Mouse (Mus musculus): ENCODE data around the gene Mthfd1l. TPM values are rescaled to one million over a fixed set of nuclear protein-coding genes. Genes with fewer than 3 reads are reported as not detected.

Gene Mthfd1l
- total and polyA plus RNA-seq, 3 experiments, result 53.4 to 237 (median 89.6) TPM

GRCm38 (mm10) chr10:4078979-4079630 lies 106.2 kb downstream of the Mthfd1l start:
- no peak for DNase-seq (ENCODE audit: low spot score)
- no peaks in the 10 kb centered on the region for H3K27me3 ChIP-seq (ENCODE audit: insufficient read depth, low read length)
- no peaks in the 10 kb centered on the region for H3K4me1 ChIP-seq (ENCODE audit: insufficient read depth, low read depth, low read length)
- H3K36me3 ChIP-seq (replicated peaks), result peaks cover 89% of the 10 kb centered on the region
- H3K4me3 ChIP-seq (ENCODE audit: low read depth, low read length), result no peak overlapping the region
- no peak for ATAC-seq (ENCODE audit: extremely low read depth, insufficient number of reproducible peaks, low FRiP score, poor library complexity, severe bottlenecking)
- no peak for TF ChIP-seq GATA1 (IDR thresholded peaks at IDR 0.05; ENCODE audit: borderline replicate concordance, low read length)
- TF ChIP-seq GATA2 (IDR thresholded peaks at IDR 0.05; ENCODE audit: borderline replicate concordance, low read depth, low read length), result no peak
- TF ChIP-seq POLR2AphosphoS5 (IDR thresholded peaks at IDR 0.05; ENCODE audit: insufficient replicate concordance, low read depth, low read length), result no peak
- no peak for TF ChIP-seq CTCF (IDR thresholded peaks at IDR 0.05; ENCODE audit: low read depth, low read length)
- no peak for TF ChIP-seq TAL1 (conservative IDR thresholded peaks at IDR 0.05; ENCODE audit: low read depth, low read length)
- no peaks in the 10 kb centered on the region for H3K9me3 ChIP-seq (replicated peaks)

GRCm38 (mm10) chr10:4079643-4080244 lies 106.8 kb downstream of the Mthfd1l start:
- H3K9me3 ChIP-seq (replicated peaks), result no peaks in the 10 kb centered on the region
- no peaks in the 10 kb centered on the region for H3K4me1 ChIP-seq (ENCODE audit: insufficient read depth, low read depth, low read length)
- H3K4me3 ChIP-seq (ENCODE audit: low read depth, low read length), result no peak overlapping the region
- DNase-seq (ENCODE audit: low spot score), result no peak
- TF ChIP-seq CTCF (IDR thresholded peaks at IDR 0.05; ENCODE audit: low read depth, low read length) (no peak), GATA1 (IDR thresholded peaks at IDR 0.05; ENCODE audit: borderline replicate concordance, low read length) (no peak), POLR2AphosphoS5 (IDR thresholded peaks at IDR 0.05; ENCODE audit: insufficient replicate concordance, low read depth, low read length) (no peak), TAL1 (conservative IDR thresholded peaks at IDR 0.05; ENCODE audit: low read depth, low read length) (no peak), GATA2 (IDR thresholded peaks at IDR 0.05; ENCODE audit: borderline replicate concordance, low read depth, low read length) (no peak)
- ATAC-seq (ENCODE audit: extremely low read depth, insufficient number of reproducible peaks, low FRiP score, poor library complexity, severe bottlenecking), result no peak
- peaks cover 91% of the 10 kb centered on the region for H3K36me3 ChIP-seq (replicated peaks)
- H3K27me3 ChIP-seq (ENCODE audit: insufficient read depth, low read length), result no peaks in the 10 kb centered on the region

GRCm38 (mm10) chr10:4083609-4084008 lies 110.7 kb downstream of the Mthfd1l start:
- no peaks in the 10 kb centered on the region for H3K27me3 ChIP-seq (ENCODE audit: insufficient read depth, low read length)
- no peak for ATAC-seq (ENCODE audit: extremely low read depth, insufficient number of reproducible peaks, low FRiP score, poor library complexity, severe bottlenecking)
- no peaks in the 10 kb centered on the region for H3K4me1 ChIP-seq (ENCODE audit: insufficient read depth, low read depth, low read length)
- TF ChIP-seq GATA2 (IDR thresholded peaks at IDR 0.05; ENCODE audit: borderline replicate concordance, low read depth, low read length) (no peak), POLR2AphosphoS5 (IDR thresholded peaks at IDR 0.05; ENCODE audit: insufficient replicate concordance, low read depth, low read length) (no peak), GATA1 (IDR thresholded peaks at IDR 0.05; ENCODE audit: borderline replicate concordance, low read length) (no peak), TAL1 (conservative IDR thresholded peaks at IDR 0.05; ENCODE audit: low read depth, low read length) (no peak), CTCF (IDR thresholded peaks at IDR 0.05; ENCODE audit: low read depth, low read length) (no peak)
- no peaks in the 10 kb centered on the region for H3K9me3 ChIP-seq (replicated peaks)
- no peak for DNase-seq (ENCODE audit: low spot score)
- H3K36me3 ChIP-seq (replicated peaks), result peaks cover 91% of the 10 kb centered on the region
- no peak overlapping the region for H3K4me3 ChIP-seq (ENCODE audit: low read depth, low read length)

GRCm38 (mm10) chr10:4084907-4085306 lies 112.0 kb downstream of the Mthfd1l start:
- Histone ChIP-seq H3K4me1 (ENCODE audit: insufficient read depth, low read depth, low read length) (no peaks in the 10 kb centered on the region), H3K36me3 (replicated peaks) (peaks cover 91% of the 10 kb centered on the region), H3K9me3 (replicated peaks) (no peaks in the 10 kb centered on the region), H3K27me3 (ENCODE audit: insufficient read depth, low read length) (no peaks in the 10 kb centered on the region), H3K4me3 (ENCODE audit: low read depth, low read length) (no peak overlapping the region)
- no peak for TF ChIP-seq GATA1 (IDR thresholded peaks at IDR 0.05; ENCODE audit: borderline replicate concordance, low read length)
- TF ChIP-seq TAL1 (conservative IDR thresholded peaks at IDR 0.05; ENCODE audit: low read depth, low read length), result no peak
- no peak for TF ChIP-seq GATA2 (IDR thresholded peaks at IDR 0.05; ENCODE audit: borderline replicate concordance, low read depth, low read length)
- TF ChIP-seq POLR2AphosphoS5 (IDR thresholded peaks at IDR 0.05; ENCODE audit: insufficient replicate concordance, low read depth, low read length), result no peak
- no peak for TF ChIP-seq CTCF (IDR thresholded peaks at IDR 0.05; ENCODE audit: low read depth, low read length)
- no peak for DNase-seq (ENCODE audit: low spot score)
- ATAC-seq (ENCODE audit: extremely low read depth, insufficient number of reproducible peaks, low FRiP score, poor library complexity, severe bottlenecking), result no peak

- ATAC-seq (ENCODE audit: extremely low read depth, insufficient number of reproducible peaks, low FRiP score, poor library complexity, severe bottlenecking), result no peak
- no peaks in the 10 kb centered on the region for H3K9me3 ChIP-seq (replicated peaks)
- DNase-seq (ENCODE audit: low spot score), result no peak
- H3K27me3 ChIP-seq (ENCODE audit: insufficient read depth, low read length), result no peaks in the 10 kb centered on the region
- H3K36me3 ChIP-seq (replicated peaks), result peaks cover 91% of the 10 kb centered on the region
- no peak overlapping the region for H3K4me3 ChIP-seq (ENCODE audit: low read depth, low read length)
- no peaks in the 10 kb centered on the region for H3K4me1 ChIP-seq (ENCODE audit: insufficient read depth, low read depth, low read length)
- TF ChIP-seq CTCF (IDR thresholded peaks at IDR 0.05; ENCODE audit: low read depth, low read length) (no peak), POLR2AphosphoS5 (IDR thresholded peaks at IDR 0.05; ENCODE audit: insufficient replicate concordance, low read depth, low read length) (no peak), GATA2 (IDR thresholded peaks at IDR 0.05; ENCODE audit: borderline replicate concordance, low read depth, low read length) (no peak), TAL1 (conservative IDR thresholded peaks at IDR 0.05; ENCODE audit: low read depth, low read length) (no peak), GATA1 (IDR thresholded peaks at IDR 0.05; ENCODE audit: borderline replicate concordance, low read length) (no peak)
Observed at GRCm38 (mm10) chr10:4085363-4086141, 112.6 kb downstream of the Mthfd1l start.

- no peaks in the 10 kb centered on the region for H3K4me1 ChIP-seq (ENCODE audit: insufficient read depth, low read depth, low read length)
- H3K36me3 ChIP-seq (replicated peaks), result peaks cover 95% of the 10 kb centered on the region
- H3K27me3 ChIP-seq (ENCODE audit: insufficient read depth, low read length), result no peaks in the 10 kb centered on the region
- no peak overlapping the region for H3K4me3 ChIP-seq (ENCODE audit: low read depth, low read length)
- ATAC-seq (ENCODE audit: extremely low read depth, insufficient number of reproducible peaks, low FRiP score, poor library complexity, severe bottlenecking), result no peak
- H3K9me3 ChIP-seq (replicated peaks), result no peaks in the 10 kb centered on the region
- no peak for DNase-seq (ENCODE audit: low spot score)
- no peak for TF ChIP-seq GATA1 (IDR thresholded peaks at IDR 0.05; ENCODE audit: borderline replicate concordance, low read length)
- TF ChIP-seq CTCF (IDR thresholded peaks at IDR 0.05; ENCODE audit: low read depth, low read length), result no peak
Observed at GRCm38 (mm10) chr10:4087563-4087962, 114.6 kb downstream of the Mthfd1l start.
